Mouse (Mus musculus) embryonic facial prominence, embryonic 14.5 days (tissue): ENCODE data around the gene Slc11a1. TPM values are rescaled to one million over a fixed set of nuclear protein-coding genes. Genes with fewer than 3 reads are reported as not detected.
"Not testable (repeated sequence)": the region's sequence is repeated elsewhere in the genome, so short reads cannot be mapped to it uniquely, and the experiment has no call there.

ENCODE experiments used
- ATAC-seq: fragments of 200-750 bp; cut with Nextera tagmentation; 2 replicates; pipeline ENCODE4 v1.8.0; 2017; ENCODE audit warnings: low read depth, moderate number of reproducible peaks, moderate TSS enrichment
- DNase-seq: peaks from one replicate; pipeline ENCODE4 v3.0.0-alpha.2; 2015; ENCODE audit warnings: low spot score
- H3K27ac ChIP-seq: fragments of 300-500 bp; sonication (generic); replicated peaks from 2 replicates; pipeline ENCODE4 v1.5.1; 2014; ENCODE audit warnings: low read depth, mild to moderate bottlenecking, low read length, moderate library complexity
- H3K27me3 ChIP-seq: fragments of 300-500 bp; sonication (generic); replicated peaks from 2 replicates; pipeline ENCODE4 v1.6.1; 2014; ENCODE audit warnings: low read length; ENCODE audit not compliant: control insufficient read depth, insufficient read depth
- H3K36me3 ChIP-seq: fragments of 300-500 bp; sonication (generic); 2 replicates; pipeline ENCODE4 v1.6.1; 2014; ENCODE audit warnings: low read length, mixed read lengths; ENCODE audit not compliant: control insufficient read depth, insufficient read depth
- H3K4me1 ChIP-seq: fragments of 300-500 bp; sonication (generic); 2 replicates; pipeline ENCODE4 v1.6.1; 2014; ENCODE audit warnings: antibody characterized with exemption, low read length; ENCODE audit not compliant: control insufficient read depth, insufficient read depth
- H3K4me2 ChIP-seq: fragments of 300-500 bp; sonication (generic); 2 replicates; pipeline ENCODE4 v1.6.1; 2014; ENCODE audit warnings: low read depth, mild to moderate bottlenecking, low read length, moderate library complexity, mixed read lengths
- H3K4me3 ChIP-seq: fragments of 300-500 bp; sonication (generic); 2 replicates; pipeline ENCODE4 v1.5.1; 2014; ENCODE audit warnings: low read depth, mild to moderate bottlenecking, low read length
- H3K9ac ChIP-seq: fragments of 300-500 bp; sonication (generic); 2 replicates; pipeline ENCODE4 v1.6.1; 2014; ENCODE audit warnings: low read depth, mild to moderate bottlenecking, low read length, moderate library complexity, mixed read lengths
- H3K9me3 ChIP-seq: fragments of 300-500 bp; sonication (generic); 2 replicates; pipeline ENCODE4 v1.6.1; 2016; ENCODE audit warnings: low read length; ENCODE audit not compliant: control insufficient read depth
- WGBS: fragments of 180-500 bp; shearing (Covaris S2); extraction: QIAGEN DNeasy Blood & Tissue Kit; methylation state at CpG from one replicate; pipeline ENCODE4 v1.1.7; 2014; 5-methylcytosine and 5-hydroxymethylcytosine counted together
- polyA plus RNA-seq: library from polyadenylated mRNA; unstranded; fragments of >200 nt; fragmentation: Nextera tagmentation; extraction: Ambion mirVana; gene quantifications from 2 replicates; pipeline ENCODE4 v1.2.1, GENCODE M21; 2014

Gene Slc11a1
- polyA plus RNA-seq: 5.6 and 5.7 TPM in 2 replicates

- no peaks in the 10 kb centered on the region for H3K36me3 ChIP-seq
- DNase-seq: no peak
- no peaks in the 10 kb centered on the region for H3K27me3 ChIP-seq
- no peaks in the 10 kb centered on the region for H3K4me1 ChIP-seq
- H3K9me3 ChIP-seq: no peaks in the 10 kb centered on the region
- no peak within 1 kb of the TSS for H3K27ac ChIP-seq
- no peak within 1 kb of the TSS for H3K9ac ChIP-seq
- WGBS: 66% methylated on average over 8 of the region's 8 CpGs
- no peak for ATAC-seq
- no peak within 1 kb of the TSS for H3K4me2 ChIP-seq
- H3K4me3 ChIP-seq: no peak within 1 kb of the TSS
These were observed at the start of gene Slc11a1 for GRCm38 (mm10) chr1:74374980-74375379. TSS of gene Slc11a1 (plus strand) at chr1:74375195.

- H3K9ac ChIP-seq, H3K27me3 ChIP-seq, H3K36me3 ChIP-seq, H3K27ac ChIP-seq, H3K9me3 ChIP-seq, H3K4me3 ChIP-seq, ATAC-seq, H3K4me2 ChIP-seq, H3K4me1 ChIP-seq, DNase-seq: not testable (repeated sequence)
- 70% methylated on average over 2 of the region's 2 CpGs for WGBS
These were observed 48.1 kb upstream of the Slc11a1 start for GRCm38 (mm10) chr1:74326916-74327315.

GRCm38 (mm10) chr1:74329899-74330431 lies 45.0 kb upstream of the Slc11a1 start:
- DNase-seq (no peak), ATAC-seq (no peak)
- H3K9me3 ChIP-seq: no peaks in the 10 kb centered on the region
- no peak overlapping the region for H3K4me2 ChIP-seq
- H3K4me1 ChIP-seq: peaks cover 17% of the 10 kb centered on the region
- no peaks in the 10 kb centered on the region for H3K36me3 ChIP-seq
- H3K4me3 ChIP-seq: no peak overlapping the region
- no peak overlapping the region for H3K27ac ChIP-seq
- no peaks in the 10 kb centered on the region for H3K27me3 ChIP-seq
- WGBS: 76% methylated on average over 7 of the region's 7 CpGs
- H3K9ac ChIP-seq: no peak overlapping the region

- no peak for ATAC-seq
- no peak overlapping the region for H3K4me2 ChIP-seq
These were observed 43.8 kb upstream of the Slc11a1 start for GRCm38 (mm10) chr1:74331046-74331681.

GRCm38 (mm10) chr1:74332241-74332763 lies 42.7 kb upstream of the Slc11a1 start:
- H3K27ac ChIP-seq: peak overlapping the region; percentile 77
- WGBS: 0% methylated on average over 24 of the region's 36 CpGs

More at GRCm38 (mm10) chr1:74331046-74331681, 43.8 kb upstream of the Slc11a1 start:
- peaks cover 18% of the 10 kb centered on the region for H3K4me1 ChIP-seq
- H3K36me3 ChIP-seq: no peaks in the 10 kb centered on the region
- no peak overlapping the region for H3K27ac ChIP-seq
- WGBS: 78% methylated on average over 4 of the region's 4 CpGs
- H3K9me3 ChIP-seq: no peaks in the 10 kb centered on the region
- no peak overlapping the region for H3K9ac ChIP-seq
- no peaks in the 10 kb centered on the region for H3K27me3 ChIP-seq
- no peak overlapping the region for H3K4me3 ChIP-seq
- no peak for DNase-seq

GRCm38 (mm10) chr1:74332930-74333329 lies 42.1 kb upstream of the Slc11a1 start:
- Histone ChIP-seq H3K27ac (peak overlapping the region; percentile 77), H3K9ac (peak overlapping the region; percentile 70), H3K4me3 (peak overlapping the region; percentile 56), H3K9me3 (no peaks in the 10 kb centered on the region), H3K4me1 (peaks cover 18% of the 10 kb centered on the region), H3K27me3 (no peaks in the 10 kb centered on the region), H3K36me3 (no peaks in the 10 kb centered on the region), H3K4me2 (peak overlapping the region; percentile 89)
- no peak for DNase-seq
- 4% methylated on average over 8 of the region's 9 CpGs for WGBS
- ATAC-seq: no peak

More at GRCm38 (mm10) chr1:74332241-74332763, 42.7 kb upstream of the Slc11a1 start:
- DNase-seq: peak; percentile 98
- H3K36me3 ChIP-seq: no peaks in the 10 kb centered on the region
- H3K4me3 ChIP-seq: peak overlapping the region; percentile 56
- H3K27me3 ChIP-seq: no peaks in the 10 kb centered on the region
- peak overlapping the region; percentile 70 for H3K9ac ChIP-seq
- ATAC-seq: peak; percentile 95
- H3K4me2 ChIP-seq: peak overlapping the region; percentile 89
- H3K9me3 ChIP-seq: no peaks in the 10 kb centered on the region
- peaks cover 18% of the 10 kb centered on the region for H3K4me1 ChIP-seq

GRCm38 (mm10) chr1:74334607-74335006 lies 40.4 kb upstream of the Slc11a1 start:
- H3K27me3 ChIP-seq: no peaks in the 10 kb centered on the region
- no peak overlapping the region for H3K4me3 ChIP-seq
- no peaks in the 10 kb centered on the region for H3K36me3 ChIP-seq
- H3K9ac ChIP-seq: no peak overlapping the region
- DNase-seq (no peak), ATAC-seq (no peak)
- H3K4me1 ChIP-seq: peaks cover 18% of the 10 kb centered on the region
- H3K4me2 ChIP-seq: 0 out of 2 replicates have a peak overlapping the region, but pooled peaks have one; percentile 5
- no peak overlapping the region for H3K27ac ChIP-seq
- 76% methylated on average over 3 of the region's 3 CpGs for WGBS
- H3K9me3 ChIP-seq: no peaks in the 10 kb centered on the region

GRCm38 (mm10) chr1:74335033-74335432 lies 40.0 kb upstream of the Slc11a1 start:
- Histone ChIP-seq H3K36me3 (no peaks in the 10 kb centered on the region), H3K4me2 (no peak overlapping the region), H3K27ac (no peak overlapping the region), H3K9me3 (no peaks in the 10 kb centered on the region), H3K4me1 (peaks cover 16% of the 10 kb centered on the region), H3K4me3 (no peak overlapping the region), H3K9ac (no peak overlapping the region), H3K27me3 (no peaks in the 10 kb centered on the region)
- 24% methylated on average over 4 of the region's 4 CpGs for WGBS
- ATAC-seq: no peak
- DNase-seq: no peak
